Mouse (Mus musculus): ENCODE results near the gene Cse1l.

The Cse1l gene

GRCm38 (mm10) chr2:166903719-166904282 is 2.0 kb upstream of the Cse1l start:
- peak; percentile 36 for DNase-seq

DNA sequence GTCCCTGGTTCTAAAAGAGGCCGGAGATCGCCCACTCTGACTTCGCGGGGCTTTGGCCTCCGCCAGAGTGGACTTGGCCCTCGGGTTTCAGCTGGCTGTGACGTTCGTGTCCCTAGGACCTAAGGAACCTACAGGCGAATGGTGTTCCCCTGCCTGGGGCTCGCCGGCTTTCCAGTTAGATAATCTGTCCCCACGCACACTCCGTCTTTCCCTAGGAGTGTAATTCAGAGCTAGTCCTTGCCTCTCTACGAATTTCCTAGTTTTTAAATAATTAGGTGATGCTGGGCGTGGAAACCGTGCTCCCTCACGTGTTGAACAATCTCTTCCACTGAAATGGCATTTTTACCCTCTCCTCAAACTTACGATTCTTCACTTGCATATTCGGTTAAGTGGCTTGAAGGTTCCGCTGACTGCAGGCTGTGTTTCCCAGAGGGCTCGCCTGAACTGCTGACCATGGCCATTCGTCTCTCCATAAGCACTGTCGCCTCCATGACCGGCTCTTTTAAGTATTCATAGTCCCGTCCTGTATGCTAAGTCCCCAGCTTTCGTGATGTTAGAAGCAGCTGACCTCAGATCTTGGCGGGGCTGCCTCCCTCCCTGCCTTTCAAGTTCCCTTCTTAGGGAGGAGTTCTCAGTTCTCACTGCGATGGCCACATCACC is 813 bp downstream of the Cse1l start:
- peak; percentile 36 for DNase-seq

DNA sequence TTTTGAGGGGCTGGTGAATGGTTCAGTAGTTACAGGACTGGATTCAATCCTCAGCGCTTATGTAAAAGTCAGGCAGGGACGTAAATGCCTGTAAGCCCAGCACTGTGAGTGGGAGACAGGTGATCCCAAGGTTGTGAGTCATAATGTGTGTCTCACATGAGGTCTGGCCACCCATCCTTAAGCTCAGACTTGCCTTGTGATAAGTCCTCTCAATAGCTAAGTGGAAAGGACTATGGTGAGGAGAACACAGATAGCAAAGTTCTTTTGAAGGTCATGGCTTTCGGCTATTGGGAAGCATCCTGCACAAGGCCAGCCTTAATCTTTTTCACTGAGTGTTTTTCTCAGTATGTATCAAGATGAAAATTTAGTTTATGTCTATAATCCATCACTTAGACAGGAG is 3.9 kb downstream of the Cse1l start:
- no peak for DNase-seq

DNA sequence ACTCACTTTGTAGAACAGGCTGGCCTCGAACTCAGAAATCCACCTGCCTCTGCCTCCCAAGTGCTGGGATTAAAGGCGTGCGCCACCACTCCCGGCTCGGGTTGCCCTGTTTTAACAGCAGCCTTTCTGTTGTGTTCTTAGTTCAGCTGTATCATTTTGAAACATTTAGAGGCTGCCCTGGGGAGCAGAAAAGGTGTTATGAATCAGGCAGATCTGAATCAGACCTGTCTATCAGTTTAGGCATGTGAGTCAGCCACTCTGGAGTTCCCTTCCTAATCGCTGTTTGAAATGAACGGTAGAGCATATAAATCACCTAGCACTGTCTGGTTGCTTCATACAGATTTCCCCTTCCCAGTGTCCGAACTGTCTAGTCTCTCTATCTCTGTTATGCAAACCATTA is 4.7 kb downstream of the Cse1l start:
- no peak for DNase-seq

GRCm38 (mm10) chr2:166923971-166924370 is 18.1 kb downstream of the Cse1l start:
- DNase-seq = no peak

GRCm38 (mm10) chr2:166933943-166934342 is 28.1 kb downstream of the Cse1l start:
- no peak for DNase-seq

DNA sequence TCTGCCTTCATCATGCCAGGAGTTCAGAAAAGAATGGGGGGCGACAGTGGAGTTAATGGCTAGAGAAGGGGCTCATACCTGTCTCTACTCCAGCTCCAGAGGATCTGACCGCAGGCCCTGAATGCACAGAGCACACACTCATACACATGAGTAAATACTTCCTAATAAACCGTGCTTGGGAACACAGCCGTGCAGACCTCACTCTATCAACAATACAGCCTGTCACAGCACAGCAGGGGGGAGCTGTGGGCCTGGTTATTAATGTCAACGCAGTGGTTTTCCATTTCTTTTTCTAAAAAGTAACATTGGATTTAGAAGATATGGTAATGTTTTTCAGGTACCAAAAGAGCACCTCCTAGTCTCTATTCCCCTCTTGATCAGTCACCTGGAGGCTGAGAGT is 28.6 kb downstream of the Cse1l start:
- DNase-seq = no peak

GRCm38 (mm10) chr2:166935582-166935981 is 29.7 kb downstream of the Cse1l start:
- no peak for DNase-seq

DNA sequence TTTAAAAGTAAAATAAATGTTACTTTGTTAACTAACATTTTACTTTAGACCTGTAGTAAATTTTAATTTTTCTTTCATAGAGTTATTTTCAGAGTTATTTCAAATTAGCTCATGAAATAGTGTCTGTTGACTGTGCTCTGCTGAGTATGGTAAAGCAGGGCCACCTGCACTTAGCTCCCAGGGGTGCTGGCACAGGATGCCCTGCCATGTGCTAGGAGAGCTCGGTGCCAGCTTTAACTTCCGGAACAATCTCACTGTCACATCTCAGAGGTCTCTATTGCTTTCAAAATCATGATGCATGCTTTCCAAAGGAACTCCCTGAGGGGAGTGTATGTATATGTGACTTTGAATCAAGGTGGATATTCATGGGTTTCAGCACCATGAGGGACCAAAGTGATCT is 30.3 kb downstream of the Cse1l start:
- DNase-seq = no peak

DNA sequence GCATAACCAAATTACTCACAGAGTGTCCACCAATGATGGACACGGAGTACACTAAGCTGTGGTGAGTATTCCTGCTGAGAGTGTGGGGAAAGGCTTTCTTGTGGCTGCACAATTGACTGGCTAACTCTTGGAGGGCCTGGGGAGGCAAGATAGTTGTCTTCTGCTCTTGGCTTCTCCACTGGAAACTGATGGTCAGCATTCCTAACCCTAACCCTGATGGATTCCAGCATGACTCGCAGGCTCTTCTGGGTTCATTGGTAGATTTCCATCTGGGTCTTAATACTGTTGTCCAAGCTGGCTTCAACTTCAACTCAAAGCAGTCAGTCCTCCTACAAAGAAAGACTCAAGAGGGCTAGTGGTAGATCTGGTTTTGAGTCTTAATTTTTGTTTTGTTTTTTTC is 37.3 kb downstream of the Cse1l start:
- DNase-seq = no peak

GRCm38 (mm10) chr2:166944346-166944745 is 38.5 kb downstream of the Cse1l start:
- no peak for DNase-seq

- DNase-seq = no peak
These were observed 39.6 kb downstream of the Cse1l start for GRCm38 (mm10) chr2:166945456-166945855.

- no peak for DNase-seq
These were observed 42.4 kb downstream of the Cse1l start for GRCm38 (mm10) chr2:166948246-166948645.

DNA sequence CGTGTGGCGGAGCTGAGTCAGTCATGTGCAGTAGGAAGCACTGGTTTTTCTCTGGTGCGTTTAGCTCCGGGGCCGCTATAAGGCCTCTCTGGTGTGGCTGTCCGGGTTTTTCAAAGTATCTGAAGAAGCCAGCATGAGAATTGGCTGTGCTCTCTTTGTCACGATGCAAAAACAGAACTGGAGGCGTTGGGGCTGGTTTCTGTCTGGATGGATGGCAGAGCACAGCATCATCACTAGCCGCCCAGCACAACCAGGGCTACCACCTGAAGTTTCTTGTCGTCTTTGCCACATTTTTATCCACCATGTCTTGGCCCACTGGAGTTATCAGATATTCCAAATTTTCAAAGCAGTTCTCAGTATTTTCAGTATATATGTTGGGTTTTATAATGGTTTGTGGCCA is 43.1 kb downstream of the Cse1l start:
- DNase-seq = no peak

DNA sequence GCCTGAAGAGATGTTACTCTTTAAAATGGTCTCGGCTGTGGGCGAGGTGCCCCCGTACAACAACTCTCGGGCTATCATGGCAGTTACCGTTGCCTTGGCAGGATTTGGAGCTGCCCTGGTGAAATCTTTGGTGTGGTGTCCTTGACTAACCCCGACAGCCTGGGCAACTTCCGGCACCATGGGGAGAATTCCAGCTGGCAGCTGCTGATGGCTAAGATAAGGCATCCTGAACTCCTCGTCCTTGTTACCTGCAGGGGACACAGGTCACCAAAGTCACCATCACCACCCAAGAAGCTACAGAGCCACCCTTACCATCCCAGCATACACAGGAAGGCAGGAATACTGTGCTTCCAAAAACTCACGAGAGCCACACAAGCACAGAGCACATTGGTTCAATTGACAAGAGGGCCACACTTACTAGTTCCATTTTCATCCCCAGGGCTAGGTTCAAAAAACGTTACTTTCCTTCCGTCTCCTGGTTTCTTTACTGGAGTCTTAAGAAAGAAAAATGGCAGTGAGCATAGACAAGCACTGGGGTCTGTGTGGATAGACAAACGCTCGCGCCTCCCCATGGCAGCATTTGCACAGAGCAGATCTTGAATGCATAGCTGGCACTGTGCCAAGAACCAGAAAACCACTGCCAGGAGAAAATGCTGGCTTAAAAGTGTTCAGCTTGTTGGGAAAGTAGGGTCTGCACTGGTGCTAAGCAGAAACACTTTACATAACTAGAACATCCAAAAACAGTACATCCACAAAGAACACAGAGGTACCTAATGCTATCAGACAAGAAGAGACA is 45.2 kb downstream of the Cse1l start:
- DNase-seq = peak; percentile 43

- no peak for DNase-seq
These were observed 46.3 kb downstream of the Cse1l start for GRCm38 (mm10) chr2:166952151-166952550.

GRCm38 (mm10) chr2:166956805-166957204 is 51.0 kb downstream of the Cse1l start:
- DNase-seq = peak; percentile 86

DNA sequence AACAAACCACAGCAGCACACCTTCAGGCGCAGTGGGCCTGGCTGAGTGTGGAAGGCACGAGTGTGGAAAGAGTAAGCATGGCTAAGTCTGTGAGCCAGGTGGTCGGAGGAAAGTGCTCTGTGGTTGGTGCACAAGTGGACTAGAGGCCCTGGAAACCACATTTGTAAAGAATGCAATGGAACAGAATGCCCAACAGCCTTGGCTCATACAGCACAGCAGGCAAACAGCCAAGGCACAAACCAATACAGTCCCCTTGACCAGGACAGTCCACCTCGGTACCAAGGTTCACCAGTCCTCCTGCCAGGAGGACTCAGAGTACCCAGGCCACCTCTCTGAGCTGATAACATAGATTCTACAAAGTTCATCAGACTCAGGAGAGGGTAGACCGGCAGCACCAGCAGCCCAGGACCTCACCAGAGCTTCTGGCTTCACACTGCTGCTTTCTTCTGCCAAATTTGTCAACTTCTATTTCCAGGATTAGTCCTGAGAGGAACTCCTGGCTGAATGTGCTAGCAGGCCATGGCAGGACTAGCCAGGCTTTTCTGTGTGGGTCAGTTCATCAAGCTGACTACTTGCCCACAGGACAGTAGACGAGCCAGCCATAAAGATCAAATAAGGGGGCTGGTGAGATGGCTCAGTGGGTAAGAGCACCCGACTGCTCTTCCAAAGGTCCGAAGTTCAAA is 54.9 kb downstream of the Cse1l start:
- peak; percentile 43 for DNase-seq

GRCm38 (mm10) chr2:166963257-166963656 is 57.4 kb downstream of the Cse1l start:
- no peak for DNase-seq

DNA sequence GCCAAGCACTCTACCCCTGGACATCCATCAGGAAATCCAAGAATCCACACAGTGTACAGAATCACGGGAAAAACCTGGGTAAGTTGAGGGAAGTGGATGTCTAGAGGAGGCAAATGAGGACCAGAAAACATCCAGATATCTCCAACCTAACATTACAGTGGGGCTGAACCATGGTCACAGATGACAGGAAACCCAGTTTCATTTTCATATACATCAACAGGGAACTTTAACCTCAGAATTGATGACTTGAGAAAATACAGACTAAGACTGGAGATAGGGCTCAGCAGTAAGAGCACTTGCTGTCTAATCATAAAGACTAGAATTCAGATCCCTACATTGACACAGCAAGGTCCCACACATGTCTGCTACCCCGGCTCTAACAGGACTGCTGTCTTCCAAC is 58.9 kb downstream of the Cse1l start:
- DNase-seq = no peak

- DNase-seq = no peak
These were observed 67.3 kb downstream of the Cse1l start for GRCm38 (mm10) chr2:166973153-166973552.

DNA sequence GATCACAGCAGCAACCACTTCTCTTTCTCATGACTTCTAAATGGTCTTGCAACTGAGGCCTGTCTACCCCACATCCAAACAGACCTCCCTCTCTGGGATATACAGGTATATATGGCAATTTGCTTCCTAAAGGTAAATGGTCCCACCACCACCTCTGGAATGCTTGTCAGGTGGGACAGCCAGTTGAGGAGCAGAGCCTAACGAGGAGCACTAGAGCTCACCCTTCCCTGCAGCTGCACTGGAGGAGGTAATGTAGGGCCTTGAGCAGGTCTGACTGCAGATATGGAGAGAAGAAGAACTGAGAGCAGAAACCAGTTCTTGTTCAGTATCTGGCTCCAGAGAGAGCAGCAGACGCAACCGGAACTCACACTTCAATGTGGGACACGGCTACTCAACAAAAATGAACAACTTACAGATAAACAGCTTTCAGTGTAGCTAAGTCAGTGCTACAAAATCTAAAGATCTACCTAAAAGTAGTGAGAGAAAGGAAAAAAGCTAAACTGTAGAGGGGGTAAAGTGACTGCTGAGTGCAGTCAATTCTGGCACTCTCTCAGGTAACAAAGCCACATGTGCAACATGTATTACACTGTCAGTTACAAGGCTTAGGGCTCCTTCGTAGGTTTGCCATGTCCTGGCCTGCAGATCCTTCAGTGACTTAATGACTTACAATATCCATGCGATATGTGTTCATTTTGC is 68.5 kb downstream of the Cse1l start:
- no peak for DNase-seq

- no peak for DNase-seq
These were observed 70.5 kb downstream of the Cse1l start for GRCm38 (mm10) chr2:166976356-166976755.

Data from cerebellum, adult 9-10 months (tissue).